Mouse (Mus musculus) erythroid progenitor cell, adult 5-6 weeks (primary cell): Measurements from ENCODE around the gene Nprl3. TPM values are rescaled to one million over a fixed set of nuclear protein-coding genes. Genes with fewer than 3 reads are reported as not detected.

ENCODE experiments used
- ATAC-seq: replicated peaks from 2 replicates; pipeline ENCODE4 v1.8.0; 2016; ENCODE audit warnings: moderate number of reproducible peaks, mild to moderate bottlenecking, moderate TSS enrichment, inconsistent platforms; ENCODE audit not compliant: poor library complexity, low FRiP score, severe bottlenecking
- total RNA-seq, 2 experiments: library from RNA; stranded (forward) in 1 of 2; stranded (reverse) in 1 of 2; fragments of 150-400 nt in 1 of 2; fragments of 186-747, 209-891 nt in 1 of 2; gene quantifications; 2 replicates each; pipeline versions ENCODE4 v1.2.3 to v1.2.4; 2015 to 2017; ENCODE audit warnings: low replicate concordance in 2 of 2

The Nprl3 gene
- total RNA-seq, 2 experiments from 2014 or later: 75.9 to 143 TPM

DNA sequence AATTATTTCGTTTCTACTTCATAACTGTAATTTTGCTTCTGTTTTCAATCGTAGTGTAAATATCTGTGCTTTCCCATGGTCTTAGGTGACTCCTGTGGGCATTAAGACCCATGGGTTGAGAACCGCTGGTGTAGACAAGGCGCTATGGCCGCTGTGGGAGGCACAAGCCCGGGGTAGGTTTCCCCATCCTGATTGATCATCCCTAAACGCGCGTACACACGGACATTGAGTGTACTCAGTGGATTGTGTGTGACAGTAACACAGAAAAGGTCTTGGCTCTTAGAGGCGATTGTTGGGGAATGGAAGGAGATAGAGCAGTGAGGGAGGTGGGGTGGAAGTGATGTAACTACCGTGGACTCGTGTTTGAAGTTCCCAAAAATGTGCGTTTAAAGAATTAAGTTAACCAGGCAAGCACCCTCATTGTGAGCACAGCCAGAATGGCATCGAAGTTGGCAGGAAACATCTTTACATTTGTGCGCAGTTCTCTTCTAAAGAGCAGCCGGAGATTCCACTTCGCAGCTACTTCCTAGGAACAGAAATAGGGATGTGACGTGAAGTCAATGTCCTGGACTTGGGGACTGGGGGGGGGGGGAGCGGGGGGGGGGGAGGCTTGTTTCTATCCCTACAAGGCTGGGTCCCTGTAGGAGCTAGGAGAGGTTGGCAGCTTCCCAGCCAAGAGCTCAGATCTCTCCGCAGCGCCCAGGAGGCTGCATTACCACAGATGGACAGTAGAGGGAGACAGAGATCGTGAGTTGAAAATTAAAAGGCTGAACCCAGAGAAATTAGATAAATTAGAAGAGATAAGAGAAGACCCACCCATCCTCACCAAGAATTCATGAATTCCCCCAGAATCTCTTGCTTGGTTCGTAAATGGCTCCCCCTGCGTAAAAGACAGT, 85.3 kb downstream of the Nprl3 start:
- peak; percentile 70; the same call in 1 of the 2 replicates for ATAC-seq

DNA sequence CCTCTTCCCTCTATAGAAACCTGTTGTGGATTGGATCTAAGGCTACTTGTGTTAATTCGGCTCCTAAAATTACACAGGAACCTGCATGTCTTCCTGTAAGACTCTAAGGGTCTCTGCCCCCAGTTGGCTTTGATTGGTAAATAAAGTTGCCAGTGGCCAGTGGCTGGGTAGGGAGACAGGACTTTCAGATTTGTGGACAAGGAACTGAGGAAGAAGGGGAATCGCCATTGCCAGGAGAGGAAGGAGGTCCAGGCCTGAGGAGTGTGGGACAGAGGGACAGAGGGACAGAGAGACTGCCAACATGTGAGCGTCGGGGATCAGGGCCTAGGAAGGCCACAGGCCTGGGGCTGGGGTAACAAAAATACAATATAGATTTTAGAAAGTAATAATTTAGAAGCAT, 86.3 kb downstream of the Nprl3 start:
- no peak for ATAC-seq

DNA sequence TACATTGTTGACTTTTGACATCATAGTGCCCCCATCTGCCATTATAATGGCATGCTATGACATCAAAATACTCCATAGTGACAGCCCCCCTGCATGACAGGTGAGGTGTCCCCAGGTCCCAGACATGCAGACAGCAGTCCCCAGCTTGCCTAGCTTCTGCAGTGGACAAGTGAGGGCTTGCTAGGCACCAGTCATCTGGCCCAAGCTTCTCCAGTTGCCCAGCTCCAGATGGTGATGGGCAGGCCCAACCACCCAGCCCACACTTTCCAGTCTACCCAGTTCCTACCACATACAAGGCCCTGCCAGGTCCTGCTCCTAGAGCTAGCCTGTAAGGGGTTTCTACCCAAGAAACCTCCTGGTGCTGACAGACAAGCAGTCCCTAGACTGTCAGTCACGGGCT, 89.0 kb downstream of the Nprl3 start:
- no peak for ATAC-seq

Other genes starting within 250 kb of the Nprl3 start
- gene Il9r, start 67.4 kb downstream of the Nprl3 start, total RNA-seq (2015; ENCODE audit: low replicate concordance): not detected in 2 replicates
- gene Il9r, start 67.4 kb downstream of the Nprl3 start, total RNA-seq (2017; ENCODE audit: low replicate concordance): not detected in 2 replicates
- 52.3 and 53.7 TPM in 2 replicates for gene Snrnp25, start 62.3 kb downstream of the Nprl3 start, total RNA-seq (2015; ENCODE audit: low replicate concordance)
- gene Snrnp25, start 62.3 kb downstream of the Nprl3 start, total RNA-seq (2017; ENCODE audit: low replicate concordance): 31.8 and 104 TPM in 2 replicates
- not detected in 2 replicates for gene Rhbdf1, start 45.4 kb downstream of the Nprl3 start, total RNA-seq (2015; ENCODE audit: low replicate concordance)
- 2.3 and 5.0 TPM in 2 replicates for gene Rhbdf1, start 45.4 kb downstream of the Nprl3 start, total RNA-seq (2017; ENCODE audit: low replicate concordance)
- gene Mpg, start 41.2 kb downstream of the Nprl3 start, total RNA-seq (2015; ENCODE audit: low replicate concordance): 13.0 and 14.1 TPM in 2 replicates
- 18.7 and 23.9 TPM in 2 replicates for gene Mpg, start 41.2 kb downstream of the Nprl3 start, total RNA-seq (2017; ENCODE audit: low replicate concordance)
- gene Hba-x, start 8.7 kb upstream of the Nprl3 start, total RNA-seq (2015; ENCODE audit: low replicate concordance): not detected in 2 replicates
- not detected in 2 replicates for gene Hba-x, start 8.7 kb upstream of the Nprl3 start, total RNA-seq (2017; ENCODE audit: low replicate concordance)
- 47,098 and 48,818 TPM in 2 replicates for gene Hba-a1, start 15.8 kb upstream of the Nprl3 start, total RNA-seq (2015; ENCODE audit: low replicate concordance)
- 9,652 and 12,236 TPM in 2 replicates for gene Hba-a1, start 15.8 kb upstream of the Nprl3 start, total RNA-seq (2017; ENCODE audit: low replicate concordance)
- gene Hbq1b, start 19.3 kb upstream of the Nprl3 start, total RNA-seq (2015; ENCODE audit: low replicate concordance): 247 and 301 TPM in 2 replicates
- gene Hbq1b, start 19.3 kb upstream of the Nprl3 start, total RNA-seq (2017; ENCODE audit: low replicate concordance): 56.8 and 86.4 TPM in 2 replicates
- 80,494 and 89,325 TPM in 2 replicates for gene Hba-a2, start 28.8 kb upstream of the Nprl3 start, total RNA-seq (2015; ENCODE audit: low replicate concordance)
- gene Hba-a2, start 28.8 kb upstream of the Nprl3 start, total RNA-seq (2017; ENCODE audit: low replicate concordance): 96,767 and 123,026 TPM in 2 replicates
- 4.2 TPM in 1 of 2 replicates, not detected in the other for gene Hbq1a, start 32.4 kb upstream of the Nprl3 start, total RNA-seq (2015; ENCODE audit: low replicate concordance)
- gene Hbq1a, start 32.4 kb upstream of the Nprl3 start, total RNA-seq (2017; ENCODE audit: low replicate concordance): 9.9 TPM in 1 of 2 replicates, not detected in the other
- gene Sh3pxd2b, start 80.1 kb upstream of the Nprl3 start, total RNA-seq (2015; ENCODE audit: low replicate concordance): 0.72 and 2.1 TPM in 2 replicates
- 0.26 TPM in 1 of 2 replicates, not detected in the other for gene Sh3pxd2b, start 80.1 kb upstream of the Nprl3 start, total RNA-seq (2017; ENCODE audit: low replicate concordance)
- not detected in 2 replicates for gene Ubtd2, start 187.7 kb upstream of the Nprl3 start, total RNA-seq (2015; ENCODE audit: low replicate concordance)
- 0.26 TPM in 1 of 2 replicates, not detected in the other for gene Ubtd2, start 187.7 kb upstream of the Nprl3 start, total RNA-seq (2017; ENCODE audit: low replicate concordance)